Mouse (Mus musculus) megakaryocyte-erythroid progenitor cell, adult 5-6 weeks (primary cell): ENCODE results near the gene Olfr399. TPM values are rescaled to one million over a fixed set of nuclear protein-coding genes. Genes with fewer than 3 reads are reported as not detected.

Experiments used
- ATAC-seq: replicated peaks from 2 replicates; pipeline ENCODE4 v1.8.0; 2016; ENCODE audit warnings: mild to moderate bottlenecking, inconsistent platforms; ENCODE audit not compliant: severe bottlenecking, poor library complexity, low FRiP score, low TSS enrichment
- total RNA-seq, 2 experiments: library from RNA; stranded (forward) in 1 of 2; stranded (reverse) in 1 of 2; fragments of 200-1000, 215-1000 nt in 1 of 2; fragments of >200 nt in 1 of 2; fragmentation: Nextera tagmentation in 1 of 2; gene quantifications; 2 replicates each; pipeline ENCODE4 v1.2.3; 2014 to 2017

Olfr399 gene
- total RNA-seq (2014; fragmentation: Nextera tagmentation) (not detected in 2 replicates), total RNA-seq (2017) (not detected in 2 replicates)

- no peak for ATAC-seq
These were observed at the start of gene Olfr399, which contains the start of gene Olfr139 for GRCm38 (mm10) chr11:74056451-74056850. TSS of gene Olfr399 (minus strand) at chr11:74056615. TSS of gene Olfr139 (minus strand) at chr11:74056551.

GRCm38 (mm10) chr11:74105066-74105465 is 48.7 kb upstream of the Olfr399 start:
- ATAC-seq = no peak

GRCm38 (mm10) chr11:74101507-74101906 is 45.1 kb upstream of the Olfr399 start:
- ATAC-seq = no peak

GRCm38 (mm10) chr11:74100724-74101123 is 44.3 kb upstream of the Olfr399 start:
- no peak for ATAC-seq

- ATAC-seq = no peak
These were observed 13.2 kb upstream of the Olfr399 start, which contains the start of gene Zfp616 for GRCm38 (mm10) chr11:74069655-74070054. TSS of gene Zfp616 (plus strand) at chr11:74069955.

GRCm38 (mm10) chr11:74051347-74051746 is 5.1 kb downstream of the Olfr399 start:
- ATAC-seq = no peak

Other genes with a start within 250 kb of the Olfr399 start
- not detected in 2 replicates for gene Olfr392, start 239.6 kb downstream of the Olfr399 start, total RNA-seq (2014; fragmentation: Nextera tagmentation)
- not detected in 2 replicates for gene Olfr392, start 239.6 kb downstream of the Olfr399 start, total RNA-seq (2017)
- not detected in 2 replicates for gene Olfr393, start 205.2 kb downstream of the Olfr399 start, total RNA-seq (2014; fragmentation: Nextera tagmentation)
- gene Olfr393, start 205.2 kb downstream of the Olfr399 start, total RNA-seq (2017) = not detected in 2 replicates
- gene Olfr394, start 165.8 kb downstream of the Olfr399 start, total RNA-seq (2014; fragmentation: Nextera tagmentation) = not detected in 2 replicates
- not detected in 2 replicates for gene Olfr394, start 165.8 kb downstream of the Olfr399 start, total RNA-seq (2017)
- gene Olfr395, start 147.3 kb downstream of the Olfr399 start, total RNA-seq (2014; fragmentation: Nextera tagmentation) = not detected in 2 replicates
- gene Olfr395, start 147.3 kb downstream of the Olfr399 start, total RNA-seq (2017) = not detected in 2 replicates
- gene Olfr23, start 119.9 kb downstream of the Olfr399 start, total RNA-seq (2014; fragmentation: Nextera tagmentation) = not detected in 2 replicates
- not detected in 2 replicates for gene Olfr23, start 119.9 kb downstream of the Olfr399 start, total RNA-seq (2017)
- not detected in 2 replicates for gene Olfr397, start 95.8 kb downstream of the Olfr399 start, total RNA-seq (2014; fragmentation: Nextera tagmentation)
- gene Olfr397, start 95.8 kb downstream of the Olfr399 start, total RNA-seq (2017) = not detected in 2 replicates
- gene Olfr398, start 66.2 kb downstream of the Olfr399 start, total RNA-seq (2014; fragmentation: Nextera tagmentation) = not detected in 2 replicates
- not detected in 2 replicates for gene Olfr398, start 66.2 kb downstream of the Olfr399 start, total RNA-seq (2017)
- not detected in 2 replicates for gene Olfr139, start 64 bp downstream of the Olfr399 start, total RNA-seq (2014; fragmentation: Nextera tagmentation)
- not detected in 2 replicates for gene Olfr139, start 64 bp downstream of the Olfr399 start, total RNA-seq (2017)
- gene Zfp616, start 13.3 kb upstream of the Olfr399 start, total RNA-seq (2014; fragmentation: Nextera tagmentation) = not detected in 2 replicates
- gene Zfp616, start 13.3 kb upstream of the Olfr399 start, total RNA-seq (2017) = not detected in 2 replicates
- gene Olfr401, start 57.1 kb upstream of the Olfr399 start, total RNA-seq (2014; fragmentation: Nextera tagmentation) = not detected in 2 replicates
- not detected in 2 replicates for gene Olfr401, start 57.1 kb upstream of the Olfr399 start, total RNA-seq (2017)
- not detected in 2 replicates for gene Olfr402, start 96.9 kb upstream of the Olfr399 start, total RNA-seq (2014; fragmentation: Nextera tagmentation)
- not detected in 2 replicates for gene Olfr402, start 96.9 kb upstream of the Olfr399 start, total RNA-seq (2017)
- not detected in 2 replicates for gene Olfr403, start 129.6 kb upstream of the Olfr399 start, total RNA-seq (2014; fragmentation: Nextera tagmentation)
- not detected in 2 replicates for gene Olfr403, start 129.6 kb upstream of the Olfr399 start, total RNA-seq (2017)
- gene Olfr43, start 154.8 kb upstream of the Olfr399 start, total RNA-seq (2014; fragmentation: Nextera tagmentation) = not detected in 2 replicates
- not detected in 2 replicates for gene Olfr43, start 154.8 kb upstream of the Olfr399 start, total RNA-seq (2017)
- not detected in 2 replicates for gene Olfr406, start 203.2 kb upstream of the Olfr399 start, total RNA-seq (2014; fragmentation: Nextera tagmentation)
- gene Olfr406, start 203.2 kb upstream of the Olfr399 start, total RNA-seq (2017) = not detected in 2 replicates
- not detected in 2 replicates for gene Olfr59, start 227.1 kb upstream of the Olfr399 start, total RNA-seq (2014; fragmentation: Nextera tagmentation)
- not detected in 2 replicates for gene Olfr59, start 227.1 kb upstream of the Olfr399 start, total RNA-seq (2017)